Mouse (Mus musculus) adrenal gland, adult 8-10 months (tissue): ENCODE results near the gene Hspg2. TPM values are rescaled to one million over a fixed set of nuclear protein-coding genes. Genes with fewer than 3 reads are reported as not detected.
A peak's percentile ranks its signal among the peaks of the same experiment; 100 is the strongest.
"Not testable (repeated sequence)": the region's sequence is repeated elsewhere in the genome, so short reads cannot be mapped to it uniquely, and the experiment has no call there.

Experiments used
- DNase-seq: peaks from one replicate; pipeline ENCODE4 v3.0.0; 2022
- microRNA-seq, 2 experiments: library from miRNA; unstranded; fragments of <30 nt; microRNA quantifications; one replicate each; pipeline ENCODE4 v1.2.0; 2022
- total RNA-seq, 4 experiments: library from RNA; stranded (reverse); gene quantifications; 2 replicates each; pipeline ENCODE4 v1.2.4; 2022

Hspg2 gene
- total RNA-seq, 4 experiments from 2014 or later, result 107 to 236 (median 145) TPM

DNA sequence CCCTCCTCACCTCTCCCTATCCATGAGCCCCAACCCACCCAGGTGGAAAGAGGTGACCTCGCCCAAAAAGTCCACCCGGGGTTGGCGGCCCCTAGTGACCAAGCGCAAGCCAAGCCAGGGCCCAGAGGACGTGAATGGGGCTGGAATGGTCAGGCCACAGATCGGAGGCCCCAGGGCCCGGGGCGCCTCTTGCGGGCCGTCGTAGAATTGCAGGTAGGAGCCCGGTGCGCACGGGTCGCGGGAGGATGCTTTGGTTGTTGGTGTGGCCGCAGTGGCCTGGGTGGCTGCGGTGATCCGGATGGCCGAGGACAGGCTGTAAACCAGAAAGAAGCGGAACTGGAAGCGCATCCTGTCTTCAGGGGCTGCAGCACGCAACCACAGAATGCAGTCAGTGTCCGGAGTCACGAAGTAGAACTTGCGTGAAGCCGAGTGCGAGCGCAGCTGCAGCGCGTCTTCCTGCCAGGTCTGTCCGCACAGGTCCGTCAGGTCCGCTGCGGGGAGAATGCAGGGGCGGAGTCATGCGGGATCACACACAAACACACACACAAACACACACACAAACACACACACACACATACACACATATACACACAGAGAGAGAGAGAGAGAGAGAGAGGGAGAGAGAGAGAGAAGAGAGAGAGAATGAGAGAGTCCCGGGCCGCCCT is 109.7 kb downstream of the Hspg2 start:
- DNase-seq, result no peak

DNA sequence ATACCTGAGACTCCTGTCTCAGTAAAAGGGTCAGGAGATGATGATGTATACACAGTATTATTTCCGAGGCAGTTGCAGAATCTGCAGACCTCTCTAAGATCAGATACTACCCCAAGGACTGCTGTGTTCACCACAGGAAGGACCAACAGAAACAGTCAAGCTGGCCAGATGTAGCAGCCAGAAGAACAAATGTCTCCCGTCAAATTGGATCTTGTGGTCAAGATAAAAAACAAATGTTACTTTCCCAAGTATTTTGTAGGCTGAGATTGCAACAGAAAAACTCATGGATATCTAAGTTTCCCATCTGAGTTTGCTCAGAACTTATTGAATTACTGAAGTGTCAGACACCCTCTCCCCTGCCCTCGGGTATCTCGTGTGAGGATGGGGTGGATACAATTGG is 111.2 kb downstream of the Hspg2 start:
- no peak for DNase-seq

DNA sequence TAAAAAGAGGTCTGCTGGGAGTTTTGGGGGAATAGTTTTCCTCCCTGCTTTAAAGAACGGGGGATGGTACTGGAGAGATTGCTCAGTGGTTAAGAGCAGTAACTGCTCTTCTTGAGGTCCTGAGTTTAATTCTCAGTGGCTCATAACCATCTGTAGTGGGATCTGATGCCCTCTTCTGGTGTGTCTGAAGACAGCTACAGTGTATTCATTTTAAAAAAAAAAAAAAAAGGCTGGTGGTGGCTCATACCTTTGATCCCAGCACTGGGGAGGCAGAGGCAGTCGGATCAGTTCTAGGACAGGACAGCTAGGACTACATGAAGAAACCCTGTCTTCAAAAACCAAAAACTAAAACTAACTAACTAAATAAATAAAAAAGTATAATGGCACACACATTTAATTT is 111.7 kb downstream of the Hspg2 start:
- DNase-seq, result no peak

DNA sequence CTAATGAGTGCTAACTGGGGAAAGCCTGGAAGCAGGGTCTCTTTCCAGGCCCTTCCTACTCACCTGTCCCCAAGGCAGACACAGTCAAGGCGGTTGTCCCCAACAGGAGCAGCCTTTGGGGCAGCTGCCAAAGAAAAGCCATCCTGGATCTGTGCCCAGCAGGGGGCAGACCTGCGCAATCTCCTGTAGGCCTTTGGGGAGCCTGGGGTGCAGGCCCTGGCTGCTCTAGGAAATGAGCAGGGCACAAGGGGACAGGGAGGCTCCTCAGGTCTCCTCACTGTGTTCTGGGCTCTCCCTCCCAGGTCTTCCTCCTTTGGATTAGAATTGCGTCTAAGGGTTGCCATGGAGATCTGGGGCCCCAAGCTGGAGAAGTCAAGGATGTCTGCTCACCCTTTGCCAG is 113.2 kb downstream of the Hspg2 start:
- DNase-seq, result peak; percentile 45

DNA sequence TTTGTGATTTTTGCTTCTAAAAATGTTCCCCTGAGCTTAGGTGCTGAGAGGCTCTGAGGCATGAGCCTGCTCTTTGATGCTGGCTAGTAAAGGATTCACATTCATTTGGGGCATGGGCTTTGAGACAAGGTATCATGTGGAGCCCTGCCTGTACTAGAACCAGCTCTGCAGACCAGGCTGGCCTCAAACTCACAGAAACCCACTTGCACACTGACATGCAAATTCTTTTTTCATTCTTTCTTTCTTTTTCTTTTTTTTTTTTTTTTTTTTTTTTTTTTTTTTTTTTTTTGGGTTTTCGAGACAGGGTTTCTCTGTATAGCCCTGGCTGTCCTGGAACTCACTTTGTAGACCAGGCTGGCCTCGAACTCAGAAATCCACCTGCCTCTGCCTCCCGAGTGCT is 120.5 kb downstream of the Hspg2 start:
- not testable (repeated sequence) for DNase-seq

DNA sequence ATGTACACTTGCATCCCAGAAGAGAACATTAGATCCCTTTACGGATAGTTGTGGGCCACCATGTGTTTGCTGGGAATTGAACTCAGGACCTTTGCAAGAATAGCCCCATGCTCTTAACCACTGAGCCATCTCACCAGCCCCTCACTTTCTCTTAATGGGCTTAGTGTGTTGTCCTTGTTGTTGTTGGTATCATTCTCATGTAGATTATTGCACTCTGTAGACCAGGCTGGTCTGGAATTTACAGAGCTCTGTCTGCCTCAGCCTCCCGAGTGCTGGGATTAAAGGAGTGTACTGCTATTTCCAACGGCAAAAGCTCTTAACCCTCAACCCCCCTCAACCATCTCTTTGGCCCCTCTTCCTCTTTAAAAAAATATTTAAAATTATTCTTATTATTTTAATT is 121.0 kb downstream of the Hspg2 start:
- no peak for DNase-seq

DNA sequence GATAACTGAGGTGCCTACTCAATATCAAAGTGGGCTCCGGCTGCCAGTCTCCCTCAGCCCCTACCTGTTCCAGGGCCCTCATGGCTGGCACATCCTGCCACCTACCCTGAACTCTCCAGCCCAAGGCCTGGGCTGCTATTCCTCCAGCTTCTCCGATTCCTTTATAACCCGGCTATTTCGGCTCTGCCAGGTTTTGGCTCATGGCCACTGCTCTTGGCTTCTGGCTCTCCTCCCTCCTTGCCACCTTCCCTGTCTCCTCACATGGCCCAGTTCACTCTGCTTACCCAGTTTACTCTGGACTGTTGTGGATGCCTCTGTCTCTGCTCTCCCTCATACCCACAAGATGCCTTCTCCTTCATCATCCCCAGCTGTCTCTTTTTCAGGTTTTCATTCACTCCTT is 122.4 kb downstream of the Hspg2 start:
- no peak for DNase-seq

DNA sequence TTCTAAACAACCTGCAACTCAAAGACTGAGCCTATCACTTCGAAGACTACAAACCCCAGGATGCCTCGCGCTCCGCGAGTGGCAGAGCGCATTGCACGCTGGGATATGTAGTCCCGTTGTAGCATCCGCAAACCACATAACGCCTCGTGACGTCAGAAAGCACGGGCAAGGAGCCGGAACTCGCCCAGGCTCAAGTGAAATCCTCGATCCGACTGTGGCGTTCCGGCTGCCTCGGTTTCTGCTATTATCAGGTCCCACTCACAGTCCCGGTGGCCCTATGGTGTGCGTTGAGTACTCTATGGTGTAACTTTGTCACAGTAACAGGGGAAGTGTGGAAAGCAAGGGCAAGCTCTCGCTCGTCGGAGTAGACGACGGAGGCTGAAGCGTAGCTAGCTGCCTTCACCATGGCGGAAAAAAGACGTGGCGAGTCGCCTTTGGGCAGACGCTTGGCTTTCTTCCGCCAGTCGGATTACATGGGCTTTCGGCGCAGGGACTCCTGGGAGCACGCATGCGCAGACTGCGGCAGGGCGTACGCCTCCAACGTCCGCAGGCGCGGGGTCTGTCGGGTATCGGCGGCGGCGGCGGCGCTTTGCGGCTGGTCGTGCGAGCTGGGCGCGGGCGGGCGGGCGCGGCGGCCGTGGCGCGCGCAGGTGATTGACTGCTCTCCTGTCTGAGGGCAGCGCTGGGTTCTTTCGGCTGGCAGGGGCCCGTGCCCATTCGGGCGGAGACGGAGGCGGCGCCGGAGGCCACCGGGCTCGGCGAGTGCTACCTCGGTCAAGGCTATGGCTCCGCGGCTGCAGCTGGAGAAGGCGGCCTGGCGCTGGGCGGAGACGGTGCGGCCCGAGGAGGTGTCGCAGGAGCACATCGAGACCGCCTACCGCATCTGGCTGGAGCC is 125.3 kb downstream of the Hspg2 start, which contains the start of gene Usp48:
Gene Usp48 (plus strand): TSS at position 155 of the 895 bp plus-strand sequence.
- peak; percentile 98 for DNase-seq

DNA sequence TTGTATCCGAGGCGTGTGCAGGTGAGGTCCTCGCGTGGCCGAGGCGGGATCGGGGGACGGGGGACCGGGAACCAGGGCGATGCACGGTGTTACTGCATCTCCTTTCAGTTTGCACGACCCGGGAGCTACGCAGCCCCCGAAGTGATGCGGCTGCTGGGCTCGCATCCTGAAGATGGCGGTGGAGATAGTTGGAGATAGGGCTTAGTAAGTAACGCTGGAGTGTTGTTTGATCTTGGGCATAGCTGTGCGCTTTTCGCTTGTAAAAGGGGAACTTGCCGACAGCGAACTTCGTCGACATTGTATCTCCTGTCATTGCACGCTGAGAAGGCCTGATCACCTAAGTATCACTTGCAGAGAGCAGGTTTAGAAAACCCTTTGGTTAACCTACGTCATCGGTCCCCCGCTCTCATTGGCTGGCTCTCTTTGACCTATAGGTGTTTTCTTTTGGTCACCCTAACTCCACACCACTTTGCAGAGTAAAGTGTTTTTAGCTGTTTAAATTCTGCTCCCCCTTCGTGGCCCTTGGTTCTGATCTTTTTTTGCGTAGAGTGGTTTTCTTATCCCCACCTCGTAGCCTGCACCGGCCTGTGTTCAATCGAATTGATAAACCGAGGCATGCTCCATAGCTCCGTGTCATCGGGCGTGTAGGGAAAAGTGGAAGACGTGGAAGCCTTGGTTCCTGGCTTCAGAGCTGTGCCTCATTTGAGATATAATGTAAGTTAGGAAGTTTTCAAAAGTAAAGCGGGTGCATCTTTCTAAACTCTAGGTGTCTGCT is 126.1 kb downstream of the Hspg2 start:
- no peak for DNase-seq

DNA sequence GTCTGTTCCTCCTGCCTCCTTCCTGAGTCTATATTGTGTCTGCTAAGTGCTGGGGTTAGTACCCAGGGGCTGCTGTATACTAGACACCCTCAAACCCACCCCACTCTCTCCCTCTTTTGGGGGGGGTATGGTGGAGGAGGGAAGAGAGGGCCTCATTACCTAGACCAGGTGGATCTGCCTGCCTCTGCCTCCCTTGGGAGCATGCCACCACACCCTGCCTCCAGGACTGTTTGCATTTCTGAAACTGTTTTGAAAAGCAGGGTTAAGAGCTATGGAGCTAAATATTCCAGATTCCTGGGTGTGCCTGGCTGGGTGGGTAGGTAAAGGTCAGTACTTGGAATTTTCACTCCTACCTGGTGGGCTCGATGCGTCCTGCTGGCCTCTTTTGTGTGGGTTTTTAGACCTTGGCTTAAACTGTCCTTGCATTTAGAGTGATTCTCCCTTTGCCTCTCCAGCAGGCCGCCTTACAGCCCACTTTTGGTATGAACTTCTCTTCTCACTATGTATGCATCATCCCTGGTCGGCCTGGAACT is 128.6 kb downstream of the Hspg2 start:
- no peak for DNase-seq

DNA sequence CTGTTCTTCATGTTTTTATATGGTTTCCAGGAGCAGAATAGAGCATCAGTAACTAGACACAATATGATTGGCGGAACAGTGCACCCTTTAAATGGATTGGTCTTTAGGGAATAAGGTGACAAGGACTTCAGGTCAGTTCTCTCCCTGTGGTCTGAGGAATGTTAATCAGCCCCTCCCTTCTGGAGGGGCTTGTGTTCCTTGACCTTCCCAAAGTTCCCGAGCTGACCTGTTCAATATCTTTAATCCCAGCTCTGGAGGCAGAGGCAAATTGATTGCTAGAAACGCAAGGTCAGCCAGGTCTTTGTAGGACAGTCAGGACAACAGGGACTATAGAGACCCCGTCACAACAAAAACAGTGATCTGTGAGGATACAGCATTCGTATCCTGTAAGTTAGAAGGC is 130.0 kb downstream of the Hspg2 start:
- DNase-seq, result no peak

DNA sequence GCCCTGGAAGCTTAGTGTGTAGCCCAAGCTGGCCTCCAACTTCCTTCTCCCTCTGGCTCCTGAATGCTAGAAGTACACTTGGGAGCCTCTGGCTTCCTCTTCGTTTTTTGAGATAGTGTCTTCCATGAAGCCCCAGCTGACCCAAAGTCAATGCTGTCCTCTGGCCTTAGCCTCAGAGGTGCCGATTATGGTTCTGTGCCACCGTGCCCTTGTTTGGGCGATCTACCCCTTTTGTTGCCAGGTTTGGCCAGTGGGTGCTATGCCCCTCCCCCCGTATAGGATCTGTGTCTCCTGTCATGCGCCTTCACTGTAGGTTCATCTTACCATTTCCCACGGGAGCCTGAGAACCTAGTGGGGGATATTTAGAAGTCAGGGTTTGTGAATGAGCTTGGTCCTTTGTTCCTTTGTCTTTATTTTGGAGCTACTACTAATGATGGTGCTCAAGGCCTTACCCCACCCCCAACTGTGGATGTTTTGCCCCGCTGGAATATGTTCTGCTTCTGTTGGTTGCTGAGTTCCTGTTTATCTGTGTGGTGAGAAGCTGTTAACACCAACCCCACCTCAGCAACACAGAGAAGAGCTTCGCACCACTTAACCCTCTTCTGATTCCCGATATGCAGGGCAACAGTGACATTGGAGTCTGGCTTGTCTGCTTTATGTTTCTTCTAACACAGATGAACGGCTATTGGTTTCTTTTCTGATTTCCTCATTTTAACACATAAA is 135.0 kb downstream of the Hspg2 start:
- no peak for DNase-seq

DNA sequence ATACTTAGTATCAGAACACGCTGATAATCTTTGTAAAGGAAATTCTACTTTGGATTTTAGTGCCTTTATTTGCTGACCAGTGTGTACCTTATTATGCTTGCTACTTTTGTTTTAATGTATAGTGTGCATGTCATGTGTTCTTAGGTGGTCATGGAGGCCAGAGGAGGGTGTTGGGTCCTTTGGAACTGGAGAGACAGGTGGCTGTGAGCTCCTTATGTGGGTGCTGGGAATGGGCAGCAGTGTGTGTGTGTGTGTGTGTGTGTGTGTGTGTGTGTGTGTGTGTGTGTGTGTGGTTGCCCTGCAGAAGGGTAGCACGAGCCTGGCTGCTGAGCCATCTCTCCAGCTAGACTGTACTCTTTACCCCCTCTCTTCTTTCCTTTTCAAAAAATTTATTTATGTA is 138.5 kb downstream of the Hspg2 start:
- DNase-seq, result no peak

DNA sequence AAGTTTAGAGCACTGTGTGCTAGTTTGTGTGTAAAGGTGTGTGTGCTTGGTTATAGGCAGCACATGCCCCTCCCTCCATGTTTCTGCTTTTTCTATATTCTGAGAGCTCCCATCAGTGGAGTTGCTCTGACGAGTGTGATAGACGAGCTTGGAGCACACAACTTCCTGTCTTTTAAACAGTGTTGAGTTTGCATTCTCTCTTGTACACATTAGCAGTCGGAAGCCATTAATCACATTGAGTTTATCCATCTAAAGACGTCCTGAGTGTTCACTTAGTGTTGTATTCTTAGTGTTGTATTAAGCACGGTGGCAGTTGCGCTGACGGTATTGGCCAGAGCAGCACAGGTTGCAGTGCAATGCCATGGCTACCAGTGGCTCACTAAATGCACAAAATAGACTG is 140.7 kb downstream of the Hspg2 start:
- no peak for DNase-seq

DNA sequence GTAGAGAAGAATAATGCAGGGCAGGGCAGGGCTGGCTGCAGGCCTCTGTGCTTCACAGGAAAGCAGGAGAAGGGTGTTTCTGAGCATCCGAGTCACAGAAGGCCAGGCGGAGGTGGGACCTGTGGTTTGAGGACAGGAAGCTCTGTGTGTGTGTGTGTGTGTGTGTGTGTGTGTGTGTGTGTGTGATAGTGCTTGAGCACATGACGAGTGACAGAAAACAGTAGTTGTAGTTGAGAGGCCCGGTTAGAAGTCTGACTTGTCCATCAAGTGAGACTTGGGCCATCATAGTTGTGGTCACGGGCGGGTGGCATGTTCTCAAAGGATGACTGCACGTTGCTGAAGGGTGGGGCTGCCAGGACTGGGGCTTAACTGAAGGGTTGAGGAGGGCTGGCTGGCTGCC is 141.1 kb downstream of the Hspg2 start:
- DNase-seq, result no peak

DNA sequence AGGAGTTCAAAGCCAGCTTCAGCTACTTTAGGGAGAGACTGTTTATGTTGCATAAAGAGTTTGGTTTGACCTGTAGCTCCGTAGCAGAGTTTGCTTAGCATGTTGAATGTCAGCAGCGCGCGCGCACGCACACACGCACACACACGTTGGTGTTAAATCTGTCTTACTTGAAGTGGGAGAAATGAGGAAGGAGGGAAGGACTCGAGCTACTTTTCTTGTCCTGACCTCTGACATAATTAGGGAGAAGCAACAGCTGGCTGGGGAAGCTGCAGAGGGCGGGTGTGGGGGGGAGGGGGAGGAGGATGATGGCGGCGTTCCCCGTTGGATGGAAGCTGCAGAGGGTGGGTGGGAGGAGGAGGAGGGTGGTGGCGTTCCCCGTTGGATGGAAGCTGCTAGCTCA is 141.7 kb downstream of the Hspg2 start:
- DNase-seq, result no peak

Small RNA genes lying within 50 kb of the gene (microRNA-seq; reads per million reads assigned to microRNA genes)
- 0.50 to 0.53 reads per million in 2 experiments for gene Mir7018

Other genes with a start within 250 kb of the Hspg2 start
- 100 to 1,000 TPM in 3 of 4 experiments, 10 to 100 TPM in 1; 83.8 to 130 (median 108) TPM for gene Wnt4, start 191.3 kb upstream of the Hspg2 start, total RNA-seq
- 100 to 1,000 TPM; 385 to 468 (median 412) TPM for gene Cdc42, start 111.0 kb upstream of the Hspg2 start, total RNA-seq
- gene Cela3a, start 59.0 kb upstream of the Hspg2 start, total RNA-seq, result not detected
- gene Cela3b, start 38.2 kb upstream of the Hspg2 start, total RNA-seq, result under 1 TPM in 1 of 4 experiments, not detected in 3; 0.42 TPM
- not detected for gene 1700013G24Rik, start 15.5 kb upstream of the Hspg2 start, total RNA-seq
- gene Ldlrad2, start 105.8 kb downstream of the Hspg2 start, total RNA-seq, result not detected
- gene Usp48, start 125.0 kb downstream of the Hspg2 start, total RNA-seq, result 100 to 1,000 TPM; 116 to 227 (median 148) TPM
- gene Rap1gap, start 196.0 kb downstream of the Hspg2 start, total RNA-seq, result 100 to 1,000 TPM; 108 to 376 (median 251) TPM